11 mouse cellular contexts compared by ENCODE assay signal in the genomic region with DNA sequence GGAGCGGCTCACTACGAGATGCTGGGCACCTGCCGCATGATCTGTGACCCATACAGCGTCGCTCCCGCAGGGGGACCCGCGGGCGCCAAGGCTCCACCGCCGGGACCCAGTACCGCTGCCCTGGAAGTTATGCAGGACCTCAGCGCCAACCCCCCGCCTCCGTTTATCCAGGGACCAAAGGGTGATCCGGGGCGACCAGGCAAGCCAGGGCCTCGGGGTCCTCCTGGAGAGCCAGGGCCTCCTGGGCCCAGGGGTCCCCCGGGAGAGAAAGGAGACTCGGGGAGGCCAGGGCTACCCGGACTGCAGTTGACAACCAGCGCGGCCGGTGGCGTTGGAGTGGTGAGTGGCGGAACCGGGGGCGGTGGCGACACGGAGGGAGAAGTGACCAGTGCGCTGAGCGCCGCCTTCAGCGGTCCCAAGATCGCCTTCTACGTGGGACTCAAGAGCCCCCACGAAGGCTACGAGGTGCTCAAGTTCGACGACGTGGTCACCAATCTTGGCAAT. TPM values are rescaled to one million over a fixed set of nuclear protein-coding genes. Genes with fewer than 3 reads are reported as not detected.
A peak's percentile ranks its signal among the peaks of the same experiment; 100 is the strongest.
DNase-seq lines count a peak whose midpoint lies in the region; ATAC-seq and TF ChIP-seq lines count a peak whose summit lies in the region.
"Had no signal": no experiment of that assay in that cellular context is flagged by ENCODE, and none has a peak within 500 bp of the region (broad histone marks: within the 10 kb centered on the region; RNA-seq: fewer than 3 reads in every experiment).

No protein-coding gene starts in this region.

- H3K27me3 ChIP-seq in E14TG2a.4 (ENCODE audit: insufficient read depth, low read length) = peaks cover 97% of the 10 kb centered on the region
- peaks cover 66% of the 10 kb centered on the region for H3K27me3 ChIP-seq in forebrain, embryonic 11.5 days (ENCODE audit: control insufficient read depth, insufficient read depth, low read length)
- peaks cover 99% of the 10 kb centered on the region for H3K27me3 ChIP-seq in limb, embryonic 13.5 days

- H3K4me3 ChIP-seq in E14TG2a.4 (replicated peaks; ENCODE audit: low read length) = peak overlapping the region; percentile 72
- H3K4me3 ChIP-seq in forebrain, embryonic 11.5 days (ENCODE audit: low read depth, low read length) = peak overlapping the region; percentile 29
- H3K4me3 ChIP-seq in limb, embryonic 13.5 days = peak overlapping the region; percentile 35

- no peaks in the 10 kb centered on the region for H3K9me3 ChIP-seq in E14TG2a.4 (ENCODE audit: low read length)
- no peaks in the 10 kb centered on the region for H3K9me3 ChIP-seq in forebrain, embryonic 11.5 days (ENCODE audit: control insufficient read depth, low read length)
- H3K9me3 ChIP-seq in limb, embryonic 13.5 days = no peaks in the 10 kb centered on the region

- ATAC-seq in forebrain, embryonic 11.5 days (replicated peaks; ENCODE audit: low FRiP score) = no peak
- ATAC-seq in limb, embryonic 13.5 days (ENCODE audit: low FRiP score, low read depth) = no peak

- peak overlapping the region; percentile 51 for H3K4me2 ChIP-seq in forebrain, embryonic 11.5 days (ENCODE audit: low read depth, low read length, severe bottlenecking)
- H3K4me2 ChIP-seq in limb, embryonic 13.5 days (replicated peaks) = peak overlapping the region; percentile 59

- DNase-seq in gastrocnemius, postnatal 14 days = peak; percentile 9
- no peak for DNase-seq in gastrocnemius, postnatal 25 days
- peak; percentile 68 for DNase-seq in forebrain, embryonic 11.5 days (ENCODE audit: low spot score)
- DNase-seq in natural killer cell, adult 2 months (ENCODE audit: low spot score in 2 of 2) = no peak
- DNase-seq in right cerebral cortex, postnatal 10 days (ENCODE audit: low spot score in 2 of 2) = no peak
- DNase-seq in urinary bladder, postnatal 14 days (ENCODE audit: low spot score) = no peak
- DNase-seq: cerebellum, adult 11-12 months; kidney, adult 18-20 months had no signal

- intact Hi-C loops in gastrocnemius, postnatal 14 days (cut with DNase I; ENCODE audit: low total_unique reads) = no loop called here

- H3K27ac ChIP-seq in forebrain, embryonic 11.5 days (ENCODE audit: low read depth, low read length) = no peak overlapping the region
- no peak overlapping the region for H3K27ac ChIP-seq in limb, embryonic 13.5 days

- no peak overlapping the region for H3K9ac ChIP-seq in forebrain, embryonic 11.5 days (ENCODE audit: low read length)
- H3K9ac ChIP-seq in limb, embryonic 13.5 days = no peak overlapping the region

- no peak for TF ChIP-seq CTCF in E14TG2a.4 (conservative IDR thresholded peaks at IDR 0.05; ENCODE audit: low read length)

- no peaks in the 10 kb centered on the region for H3K36me3 ChIP-seq in E14TG2a.4 (ENCODE audit: insufficient read depth, low read length)
- H3K36me3 ChIP-seq in forebrain, embryonic 11.5 days (ENCODE audit: control insufficient read depth, insufficient read depth, low read length) = no peaks in the 10 kb centered on the region
- H3K36me3 ChIP-seq in limb, embryonic 13.5 days = no peaks in the 10 kb centered on the region

- 2% methylated on average over 41 of the region's 41 CpGs for WGBS in forebrain, embryonic 11.5 days
- WGBS in limb, embryonic 13.5 days = 1% methylated on average over 41 of the region's 41 CpGs

- peaks cover 26% of the 10 kb centered on the region for H3K4me1 ChIP-seq in E14TG2a.4 (replicated peaks; ENCODE audit: low read depth, low read length)
- H3K4me1 ChIP-seq in forebrain, embryonic 11.5 days (replicated peaks; ENCODE audit: control insufficient read depth, insufficient read depth, low read length) = peaks cover 14% of the 10 kb centered on the region; the same call in 1 of the 2 replicates
- H3K4me1 ChIP-seq in limb, embryonic 13.5 days = peaks cover 26% of the 10 kb centered on the region

RNA-seq across cellular contexts. Expression of gene C1ql2, which starts 0.8 kb away (rescaled TPM):
- total RNA-seq in gastrocnemius, postnatal 14 days (2021) = not detected
- total RNA-seq in gastrocnemius, postnatal 25 days (2021) = not detected
- polyA plus RNA-seq in forebrain, embryonic 11.5 days (2014; fragmentation: Nextera tagmentation; extraction: Ambion mirVana) = not detected in 2 replicates
- polyA plus RNA-seq in limb, embryonic 13.5 days (2015; fragmentation: Nextera tagmentation; extraction: Ambion mirVana) = 0.09 TPM in 1 of 2 replicates, not detected in the other
- total RNA-seq: CH12.LX had no signal

Comparison
In these comparisons a context has a peak if more than half of its experiments do, and no peak if none do; other contexts are left out.
1. DNase-seq: peak in gastrocnemius, postnatal 14 days (single experiment) and forebrain, embryonic 11.5 days (single experiment); none in gastrocnemius, postnatal 25 days (single experiment), natural killer cell, adult 2 months (0 of 2), right cerebral cortex, postnatal 10 days (0 of 2) and urinary bladder, postnatal 14 days (single experiment).
2. Peak in every context shown above with its lines, with median percentiles within 50 percentile points of each other: H3K4me3 ChIP-seq.